Mouse (Mus musculus) heart, adult 2 months (tissue): ENCODE measurements at regions not wholly inside any gene's neighbourhood (a gene's known extent, or its start where the extent isn't known, plus 50 kb on each side); places are given as distances from the start of the nearest gene placed in this dataset.

ENCODE experiments used
- CTCF ChIP-seq: fragments of 200-600 bp; IDR thresholded peaks from 2 replicates; pipeline ENCODE4 v1.8.1; 2022; ENCODE audit warnings: antibody characterized with exemption, mild to moderate bottlenecking, moderate library complexity
- EP300 ChIP-seq: fragments of 200-500 bp; IDR thresholded peaks from 2 replicates; pipeline ENCODE4 v1.6.1; 2011; ENCODE audit warnings: low read depth, low read length, control low read depth; ENCODE audit not compliant: insufficient read depth
- POLR2A ChIP-seq: fragments of 200-500 bp; IDR thresholded peaks from 2 replicates; pipeline ENCODE4 v1.6.1; 2011; ENCODE audit warnings: mild to moderate bottlenecking, low read depth, low read length, control low read depth; ENCODE audit not compliant: insufficient read depth

- no peak for TF ChIP-seq POLR2A
- no peak for TF ChIP-seq CTCF
- TF ChIP-seq EP300, result no peak
Observed at GRCm38 (mm10) chr13:6906000-6906399, 257.4 kb upstream of the Pfkp start.
